Mouse (Mus musculus): ENCODE data around the gene Anks1.

DNA sequence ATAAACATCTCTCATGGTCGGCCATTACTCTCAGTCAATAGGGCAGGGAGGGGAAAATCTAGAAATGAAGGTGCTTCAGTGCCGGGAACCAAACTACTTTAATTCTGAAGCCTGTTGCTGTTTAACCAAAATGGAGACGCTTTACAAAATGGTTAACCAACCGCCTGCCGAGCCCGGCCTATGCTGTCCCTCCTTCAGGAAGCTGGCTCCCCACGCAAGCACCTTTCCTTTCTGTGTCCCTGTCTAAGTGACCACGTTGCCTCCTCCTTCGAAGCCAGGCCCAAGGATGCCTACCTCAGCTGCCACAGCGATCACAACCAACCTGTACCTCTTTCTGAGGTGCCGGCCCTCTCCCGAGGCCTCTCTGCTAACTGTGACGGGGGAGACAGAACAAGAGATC, 188.2 kb downstream of the Anks1 start:
- TF ChIP-seq CTCF (IDR thresholded peaks at IDR 0.05; ENCODE audit: borderline replicate concordance, insufficient read depth, low read depth, low read length) (no peak), POLR2A (IDR thresholded peaks at IDR 0.05; ENCODE audit: borderline replicate concordance, insufficient read depth, low read length) (no peak)
